Mouse (Mus musculus) midbrain, embryonic 11.5 days (tissue): Measurements from ENCODE around the gene Gm49721. TPM values are rescaled to one million over a fixed set of nuclear protein-coding genes. Genes with fewer than 3 reads are reported as not detected.
"Not testable (repeated sequence)": the region's sequence is repeated elsewhere in the genome, so short reads cannot be mapped to it uniquely, and the experiment has no call there.

Experiments
- ATAC-seq: fragments of 200-750 bp; cut with Nextera tagmentation; 2 replicates; pipeline ENCODE4 v1.8.0; 2017; ENCODE audit warnings: moderate TSS enrichment, moderate library complexity; ENCODE audit not compliant: low FRiP score
- DNase-seq: peaks from one replicate; pipeline ENCODE4 v3.0.0; 2015; ENCODE audit warnings: low spot score; ENCODE audit errors: missing footprints
- H3K27ac ChIP-seq: fragments of 300-500 bp; sonication (generic); 2 replicates; pipeline ENCODE4 v1.5.1; 2014; ENCODE audit warnings: low read depth, low read length
- H3K27me3 ChIP-seq: fragments of 300-500 bp; sonication (generic); 2 replicates; pipeline ENCODE4 v1.6.1; 2014; ENCODE audit warnings: mild to moderate bottlenecking, low read length, moderate library complexity, mixed read lengths; ENCODE audit not compliant: control insufficient read depth, insufficient read depth
- H3K36me3 ChIP-seq: fragments of 300-500 bp; sonication (generic); 2 replicates; pipeline ENCODE4 v1.6.1; 2014; ENCODE audit warnings: mild to moderate bottlenecking, low read length, moderate library complexity, mixed read lengths; ENCODE audit not compliant: control insufficient read depth, insufficient read depth
- H3K4me1 ChIP-seq: fragments of 300-500 bp; sonication (generic); 2 replicates; pipeline ENCODE4 v1.6.1; 2014; ENCODE audit warnings: low read length; ENCODE audit not compliant: control insufficient read depth, insufficient read depth
- H3K4me2 ChIP-seq: fragments of 300-500 bp; sonication (generic); 2 replicates; pipeline ENCODE4 v1.6.1; 2014; ENCODE audit warnings: mild to moderate bottlenecking, moderate library complexity
- H3K4me3 ChIP-seq: fragments of 300-500 bp; sonication (generic); 2 replicates; pipeline ENCODE4 v1.5.1; 2014; ENCODE audit warnings: low read depth, low read length
- H3K9ac ChIP-seq: fragments of 300-500 bp; sonication (generic); 2 replicates; pipeline ENCODE4 v1.6.1; 2014; ENCODE audit warnings: low read length
- H3K9me3 ChIP-seq: fragments of 300-500 bp; sonication (generic); 2 replicates; pipeline ENCODE4 v1.6.1; 2016; ENCODE audit warnings: low read length; ENCODE audit not compliant: control insufficient read depth
- WGBS: fragments of 180-500 bp; shearing (Covaris S2); extraction: QIAGEN DNeasy Blood & Tissue Kit; methylation state at CpG from one replicate; pipeline ENCODE4 v1.1.7; 2014; 5-methylcytosine and 5-hydroxymethylcytosine counted together
- polyA plus RNA-seq: library from polyadenylated mRNA; unstranded; fragments of >200 nt; fragmentation: Nextera tagmentation; extraction: Ambion mirVana; gene quantifications from 2 replicates; pipeline ENCODE4 v1.2.1, GENCODE M21; 2014

Gm49721 gene
- polyA plus RNA-seq, 1 experiment from 2014 or later, result 0.15 TPM

GRCm38 (mm10) chr17:7085469-7086168, 106.9 kb downstream of the Gm49721 start:
- H3K27me3 ChIP-seq, H3K4me2 ChIP-seq, H3K4me1 ChIP-seq, H3K9me3 ChIP-seq, ATAC-seq, H3K27ac ChIP-seq, DNase-seq, H3K9ac ChIP-seq, H3K4me3 ChIP-seq, H3K36me3 ChIP-seq: not testable (repeated sequence)
- no CpG with 5 or more reads among the region's 12 CpGs for WGBS

GRCm38 (mm10) chr17:7086836-7087235, 108.1 kb downstream of the Gm49721 start:
- not testable (repeated sequence) for H3K4me3 ChIP-seq, H3K9me3 ChIP-seq, H3K9ac ChIP-seq, H3K27me3 ChIP-seq, ATAC-seq, H3K4me2 ChIP-seq, H3K4me1 ChIP-seq, H3K27ac ChIP-seq, H3K36me3 ChIP-seq
- 82% methylated on average over 6 of the region's 8 CpGs for WGBS
- peak; percentile 57 for DNase-seq

Other genes starting within 250 kb of the Gm49721 start
- 47.0 and 51.0 TPM in 2 replicates for gene Ezr, start 196.1 kb upstream of the Gm49721 start, polyA plus RNA-seq
- gene Rsph3b, start 30.2 kb upstream of the Gm49721 start, polyA plus RNA-seq, result 45.7 and 48.2 TPM in 2 replicates
- gene Tagap1, start 17.7 kb upstream of the Gm49721 start, polyA plus RNA-seq, result 56.2 and 60.5 TPM in 2 replicates
- 106 and 115 TPM in 2 replicates for gene Rnaset2b, start 8.3 kb upstream of the Gm49721 start, polyA plus RNA-seq
- not detected in 2 replicates for gene Gm1604a, start 46.7 kb downstream of the Gm49721 start, polyA plus RNA-seq
- 20.2 and 20.8 TPM in 2 replicates for gene Rps6ka2, start 191.2 kb downstream of the Gm49721 start, polyA plus RNA-seq